Mouse (Mus musculus) heart, adult 2 months (tissue): ENCODE data around the gene Nt5e.

Experiments
- CTCF ChIP-seq: fragments of 200-600 bp; IDR thresholded peaks from 2 replicates; pipeline ENCODE4 v1.8.1; 2022; ENCODE audit warnings: antibody characterized with exemption, mild to moderate bottlenecking, moderate library complexity
- EP300 ChIP-seq: fragments of 200-500 bp; IDR thresholded peaks from 2 replicates; pipeline ENCODE4 v1.6.1; 2011; ENCODE audit warnings: low read depth, low read length, control low read depth; ENCODE audit not compliant: insufficient read depth
- POLR2A ChIP-seq: fragments of 200-500 bp; IDR thresholded peaks from 2 replicates; pipeline ENCODE4 v1.6.1; 2011; ENCODE audit warnings: mild to moderate bottlenecking, low read depth, low read length, control low read depth; ENCODE audit not compliant: insufficient read depth

- TF ChIP-seq POLR2A (no peak), CTCF (no peak), EP300 (no peak)
Observed at GRCm38 (mm10) chr9:88307019-88307618, 19.9 kb upstream of the Nt5e start.
